Mouse (Mus musculus) yolk sac, embryonic 10.5 days (tissue): ENCODE measurements at regions not wholly inside any gene's neighbourhood (a gene's known extent, or its start where the extent isn't known, plus 50 kb on each side); places are given as distances from the start of the nearest gene placed in this dataset.

Experiments used
- DNase-seq: peaks from one replicate; pipeline ENCODE4 v3.0.0-alpha.2; 2017; ENCODE audit warnings: low spot score

GRCm38 (mm10) chr13:41897481-41898317 is 50.2 kb upstream of the Adtrp start:
- no peak for DNase-seq
